Mouse (Mus musculus): ENCODE data around the gene Gpr18. TPM values are rescaled to one million over a fixed set of nuclear protein-coding genes. Genes with fewer than 3 reads are reported as not detected.
"Not testable (repeated sequence)": the region's sequence is repeated elsewhere in the genome, so short reads cannot be mapped to it uniquely, and the experiment has no call there.

The Gpr18 gene
- polyA plus RNA-seq, 1 experiment from 2014 or later, result 0.06 TPM

GRCm38 (mm10) chr14:121872760-121873159 is 42.8 kb downstream of the Gpr18 start:
- DNase-seq (ENCODE audit: low read depth, low spot score) (no peak), ATAC-seq (no peak)
- in situ Hi-C loops (cut with MboI; ENCODE audit: low pct_unique_long_range_greater_than_20kb), result no loop called here
- CTCF ChIA-PET, result no interaction called here
- POLR2A ChIA-PET, result no interaction called here
- no peaks in the 10 kb centered on the region for H3K27me3 ChIP-seq
- no peak for TF ChIP-seq CTCF (IDR thresholded peaks at IDR 0.05)

- DNase-seq (ENCODE audit: low read depth, low spot score) (no peak), ATAC-seq (no peak)
- ChIA-PET CTCF (no interaction called here), POLR2A (no interaction called here)
- H3K27me3 ChIP-seq, result no peaks in the 10 kb centered on the region
- in situ Hi-C loops (cut with MboI; ENCODE audit: low pct_unique_long_range_greater_than_20kb), result loop anchor here (5.0 kb wide), 1 partner anchor 193 kb away; no protein-coding TSS in a partner anchor
- TF ChIP-seq CTCF (IDR thresholded peaks at IDR 0.05), result no peak
These were observed 46.5 kb downstream of the Gpr18 start for GRCm38 (mm10) chr14:121869111-121869510.

- in situ Hi-C loops (cut with MboI; ENCODE audit: low pct_unique_long_range_greater_than_20kb), result loop anchor here (5.0 kb wide), 1 partner anchor 196 kb away; no protein-coding TSS in a partner anchor
- TF ChIP-seq CTCF (IDR thresholded peaks at IDR 0.05), result no peak
- no peak for ATAC-seq
These were observed 49.0 kb downstream of the Gpr18 start for GRCm38 (mm10) chr14:121866574-121866973.

GRCm38 (mm10) chr14:121865162-121865561 is 50.4 kb downstream of the Gpr18 start:
- POLR2A ChIA-PET, H3K27me3 ChIP-seq: not testable (repeated sequence)
- ATAC-seq (peak; percentile 60), DNase-seq (ENCODE audit: low read depth, low spot score) (peak; percentile 24)
- peak; percentile 87 for TF ChIP-seq CTCF (IDR thresholded peaks at IDR 0.05)
- in situ Hi-C loops (cut with MboI; ENCODE audit: low pct_unique_long_range_greater_than_20kb), result loop anchor here (5.0 kb wide), 1 partner anchor 197 kb away; no protein-coding TSS in a partner anchor
- CTCF ChIA-PET, result interaction anchor here (0.9 to 1.7 kb wide), 12 partner anchors 12 to 269 kb away, joined by 3 to 7 read pairs (median 4); no protein-coding TSS in a partner anchor

More at GRCm38 (mm10) chr14:121866574-121866973, 49.0 kb downstream of the Gpr18 start:
- peaks cover 4% of the 10 kb centered on the region for H3K27me3 ChIP-seq
- DNase-seq (ENCODE audit: low read depth, low spot score), result no peak
- ChIA-PET CTCF (interaction anchor here (1.8 kb wide), 1 partner anchor 14 kb away, joined by 4 read pairs; no protein-coding TSS in a partner anchor), POLR2A (no interaction called here)

Other genes starting within 250 kb of the Gpr18 start
- 13.7 TPM for gene Dock9, start 117.9 kb downstream of the Gpr18 start, polyA plus RNA-seq (2021)
- 46.7 TPM for gene Ubac2, start 37.2 kb downstream of the Gpr18 start, polyA plus RNA-seq (2021)
- gene Gpr183, start 49.4 kb upstream of the Gpr18 start, polyA plus RNA-seq (2021), result not detected
- not detected for gene Timm8a2, start 118.9 kb upstream of the Gpr18 start, polyA plus RNA-seq (2021)
- 181 TPM for gene Tm9sf2, start 191.3 kb upstream of the Gpr18 start, polyA plus RNA-seq (2021)